Mouse (Mus musculus) ES-E14 (cell line): ENCODE measurements around the gene Ifit1bl2. TPM values are rescaled to one million over a fixed set of nuclear protein-coding genes. Genes with fewer than 3 reads are reported as not detected.
"Not testable (repeated sequence)": the region's sequence is repeated elsewhere in the genome, so short reads cannot be mapped to it uniquely, and the experiment has no call there.

Experiments used
- DNase-seq: peaks from one replicate; pipeline ENCODE4 v3.0.0-alpha.2; 2013; ENCODE audit warnings: low read depth, low spot score
- H3K27ac ChIP-seq: 2 replicates; pipeline ENCODE4 v1.5.1; 2012; ENCODE audit warnings: low read depth, mild to moderate bottlenecking, low read length, moderate library complexity, mixed read lengths; ENCODE audit not compliant: poor library complexity, insufficient read depth, severe bottlenecking
- H3K36me3 ChIP-seq: 2 replicates; pipeline ENCODE4 v1.6.1; 2012; ENCODE audit warnings: mild to moderate bottlenecking, low read length, moderate library complexity, mixed read lengths; ENCODE audit not compliant: control insufficient read depth, poor library complexity, insufficient read depth, severe bottlenecking
- H3K4me1 ChIP-seq, 2 experiments: fragments of 150-350 bp in 1 of 2; sonication (generic) in 1 of 2; 2 replicates each; pipeline ENCODE4 v1.6.1; 2012; ENCODE audit warnings: low read length in 2 of 2, mild to moderate bottlenecking in 1 of 2, mixed read lengths in 1 of 2; ENCODE audit not compliant: control insufficient read depth in 2 of 2, insufficient read depth in 2 of 2, poor library complexity in 1 of 2
- H3K4me3 ChIP-seq, 2 experiments: fragments of 150-350 bp in 1 of 2; sonication (generic) in 1 of 2; 2 replicates each; pipeline ENCODE4 v1.5.1; 2012; ENCODE audit warnings: low read length in 2 of 2, low read depth in 1 of 2, mild to moderate bottlenecking in 1 of 2, mixed read lengths in 1 of 2; ENCODE audit not compliant: insufficient read depth in 1 of 2, poor library complexity in 1 of 2, severe bottlenecking in 1 of 2
- H3K9ac ChIP-seq: 2 replicates; pipeline ENCODE4 v1.6.1; 2012; ENCODE audit warnings: low read depth, mild to moderate bottlenecking, low read length, mixed read lengths; ENCODE audit not compliant: poor library complexity, insufficient read depth, severe bottlenecking
- H3K9me3 ChIP-seq: fragments of 150-350 bp; sonication (generic); 2 replicates; pipeline ENCODE4 v1.6.1; 2012; ENCODE audit warnings: low read depth, mild to moderate bottlenecking, low read length; ENCODE audit not compliant: control insufficient read depth, insufficient read depth
- CHD2 ChIP-seq: IDR thresholded peaks from 2 replicates; pipeline ENCODE4 v1.6.1; 2014; ENCODE audit warnings: mild to moderate bottlenecking, low read depth, low read length, inconsistent platforms
- HCFC1 ChIP-seq: IDR thresholded peaks from 2 replicates; pipeline ENCODE4 v1.6.1; 2012; ENCODE audit warnings: low read length, inconsistent platforms, borderline replicate concordance; ENCODE audit not compliant: insufficient read depth
- MAFK ChIP-seq: IDR thresholded peaks from 2 replicates; pipeline ENCODE4 v1.6.1; 2014; ENCODE audit warnings: mild to moderate bottlenecking, low read depth, low read length, inconsistent platforms; ENCODE audit not compliant: insufficient read depth
- ZC3H11A ChIP-seq: IDR thresholded peaks from 2 replicates; pipeline ENCODE4 v1.6.1; 2012; ENCODE audit warnings: low read depth, mild to moderate bottlenecking, inconsistent platforms, low read length, borderline replicate concordance
- ZNF384 ChIP-seq: IDR thresholded peaks from 2 replicates; pipeline ENCODE4 v1.6.1; 2012; ENCODE audit warnings: low read depth, low read length, inconsistent platforms
- in situ Hi-C, 2 experiments: fragments of 600-800 bp; cut with MboI; formaldehyde crosslinking; loops; one replicate each; pipeline ENCODE4 v1.15.1; 2025; ENCODE audit warnings: low sequenced_read_pairs in 2 of 2, inconsistent platforms in 1 of 2; ENCODE audit not compliant: unreplicated experiment in 2 of 2
- total RNA-seq: library from RNA; depleted of rRNA; stranded (reverse); fragments of 300-350 nt; gene quantifications from 2 replicates; pipeline ENCODE4 v1.2.3, GENCODE M21; 2012

Gene Ifit1bl2
- total RNA-seq, 1 experiment = not detected

- H3K9ac ChIP-seq = no peak overlapping the region
- H3K36me3 ChIP-seq = no peaks in the 10 kb centered on the region
- in situ Hi-C loops = no loop called here
- no peak overlapping the region for H3K4me3 ChIP-seq
- H3K4me1 ChIP-seq = no peaks in the 10 kb centered on the region
- no peaks in the 10 kb centered on the region for H3K9me3 ChIP-seq
- TF ChIP-seq ZC3H11A = no peak
- TF ChIP-seq HCFC1 = no peak
- no peak for DNase-seq
- H3K27ac ChIP-seq = no peak overlapping the region
Observed at GRCm38 (mm10) chr19:34605472-34605871, 35.1 kb downstream of the Ifit1bl2 start.

DNA sequence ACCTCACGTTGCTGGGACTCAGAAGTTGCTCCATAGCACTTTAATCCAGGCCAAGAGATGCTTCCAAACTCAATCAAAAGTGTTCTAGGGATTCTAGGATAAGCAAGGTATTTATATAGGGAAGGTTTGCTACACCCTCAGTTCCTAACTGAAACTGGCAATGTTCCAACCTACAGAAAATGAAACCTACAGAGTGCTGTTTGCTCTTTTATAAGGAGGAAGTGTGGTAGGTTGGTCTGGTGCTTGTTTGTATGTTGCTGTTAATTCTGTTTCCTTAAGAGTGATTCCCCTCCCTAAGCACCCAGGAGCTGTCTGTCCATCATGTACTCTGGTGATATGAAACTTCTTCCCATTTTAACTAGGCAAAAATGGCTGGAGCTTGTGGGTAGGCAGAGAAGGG lies 38.7 kb downstream of the Ifit1bl2 start, which contains the start of gene Ifit1bl1:
Gene Ifit1bl1 (minus strand): TSS at position 69 of the 400 bp plus-strand sequence.
- H3K27ac ChIP-seq, H3K4me1 ChIP-seq, H3K36me3 ChIP-seq, H3K4me3 ChIP-seq, H3K9ac ChIP-seq, DNase-seq, in situ Hi-C loops, H3K9me3 ChIP-seq: not testable (repeated sequence)

DNA sequence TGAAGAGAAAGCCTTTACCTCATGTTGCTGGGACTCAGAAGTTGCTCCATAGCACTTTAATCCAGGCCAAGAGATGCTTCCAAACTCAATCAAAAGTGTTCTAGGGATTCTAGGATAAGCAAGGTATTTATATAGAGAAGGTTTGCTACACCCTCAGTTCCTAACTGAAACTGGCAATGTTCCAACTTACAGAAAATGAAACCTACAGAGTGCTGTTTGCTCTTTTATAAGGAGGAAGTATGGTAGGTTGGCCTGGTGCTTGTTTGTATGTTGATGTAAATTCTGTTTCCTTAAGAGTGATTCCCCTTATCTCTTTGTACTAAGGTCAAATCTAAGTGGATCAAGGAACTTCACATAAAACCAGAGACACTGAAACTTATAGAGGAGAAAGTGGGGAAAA lies 41.3 kb downstream of the Ifit1bl2 start:
- DNase-seq, in situ Hi-C loops, H3K9me3 ChIP-seq, H3K36me3 ChIP-seq, H3K4me1 ChIP-seq, H3K9ac ChIP-seq, H3K27ac ChIP-seq, H3K4me3 ChIP-seq: not testable (repeated sequence)

- H3K4me1 ChIP-seq = no peaks in the 10 kb centered on the region
- in situ Hi-C loops = no loop called here
Observed at GRCm38 (mm10) chr19:34598341-34598740, 42.2 kb downstream of the Ifit1bl2 start.

DNA sequence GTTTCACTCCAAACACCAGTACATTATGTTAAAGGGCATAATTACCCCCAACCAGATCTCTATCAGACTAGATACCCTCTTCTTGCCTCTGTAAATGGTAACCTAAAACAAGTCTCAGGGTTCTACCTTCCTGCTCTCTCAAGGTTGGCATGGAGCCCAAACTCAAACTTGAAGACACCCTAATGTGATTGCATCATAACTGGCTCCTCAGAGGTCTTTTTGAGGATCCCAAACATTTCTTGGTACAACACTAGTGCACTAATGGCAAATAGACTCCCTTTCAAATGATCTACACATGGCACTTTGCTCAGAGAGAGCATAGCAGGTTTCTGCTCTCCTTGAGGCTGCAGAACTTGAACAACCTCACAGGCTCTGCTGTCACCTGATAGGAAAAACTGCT lies 43.7 kb downstream of the Ifit1bl2 start:
- in situ Hi-C loops = no loop called here
- TF ChIP-seq CHD2 (no peak), ZC3H11A (no peak), ZNF384 (no peak), MAFK (no peak), HCFC1 (no peak)

More at GRCm38 (mm10) chr19:34598341-34598740, 42.2 kb downstream of the Ifit1bl2 start:
- no peak overlapping the region for H3K4me3 ChIP-seq
- no peaks in the 10 kb centered on the region for H3K9me3 ChIP-seq
- no peak overlapping the region for H3K9ac ChIP-seq
- no peak overlapping the region for H3K27ac ChIP-seq
- no peaks in the 10 kb centered on the region for H3K36me3 ChIP-seq
- TF ChIP-seq CHD2 = no peak
- no peak for TF ChIP-seq ZNF384
- TF ChIP-seq ZC3H11A = no peak
- no peak for TF ChIP-seq HCFC1
- TF ChIP-seq MAFK = no peak
- no peak for DNase-seq

GRCm38 (mm10) chr19:34594523-34594922 lies 46.0 kb downstream of the Ifit1bl2 start:
- H3K4me1 ChIP-seq, H3K27ac ChIP-seq, DNase-seq, H3K4me3 ChIP-seq, H3K9me3 ChIP-seq, H3K36me3 ChIP-seq, in situ Hi-C loops, H3K9ac ChIP-seq: not testable (repeated sequence)

More for the DNA sequence above, 43.7 kb downstream of the Ifit1bl2 start:
- Histone ChIP-seq H3K36me3 (no peaks in the 10 kb centered on the region), H3K9ac (no peak overlapping the region), H3K27ac (no peak overlapping the region), H3K9me3 (no peaks in the 10 kb centered on the region), H3K4me3 (no peak overlapping the region), H3K4me1 (no peaks in the 10 kb centered on the region)
- no peak for DNase-seq
